Mouse (Mus musculus) midbrain, embryonic 15.5 days (tissue): ENCODE data around the gene Ssr4. TPM values are rescaled to one million over a fixed set of nuclear protein-coding genes. Genes with fewer than 3 reads are reported as not detected.
A peak's percentile ranks its signal among the peaks of the same experiment; 100 is the strongest.

ENCODE experiments used
- ATAC-seq: fragments of 200-750 bp; cut with Nextera tagmentation; replicated peaks from 2 replicates; pipeline ENCODE4 v1.8.0; 2017; ENCODE audit warnings: moderate TSS enrichment
- H3K27ac ChIP-seq: fragments of 300-500 bp; sonication (generic); 2 replicates; pipeline ENCODE4 v1.5.1; 2015; ENCODE audit warnings: mild to moderate bottlenecking, inconsistent platforms
- H3K27me3 ChIP-seq: fragments of 300-500 bp; sonication (generic); replicated peaks from 2 replicates; pipeline ENCODE4 v1.6.1; 2015; ENCODE audit warnings: inconsistent platforms
- H3K36me3 ChIP-seq: fragments of 300-500 bp; sonication (generic); replicated peaks from 2 replicates; pipeline ENCODE4 v1.6.1; 2015; ENCODE audit warnings: inconsistent platforms
- H3K4me1 ChIP-seq: fragments of 300-500 bp; sonication (generic); 2 replicates; pipeline ENCODE4 v1.6.1; 2015; ENCODE audit warnings: inconsistent platforms
- H3K4me2 ChIP-seq: fragments of 300-500 bp; sonication (generic); 2 replicates; pipeline ENCODE4 v1.6.1; 2015; ENCODE audit warnings: inconsistent platforms, mild to moderate bottlenecking, moderate library complexity
- H3K4me3 ChIP-seq: fragments of 300-500 bp; sonication (generic); 2 replicates; pipeline ENCODE4 v1.5.1; 2015; ENCODE audit warnings: mild to moderate bottlenecking, inconsistent platforms
- H3K9ac ChIP-seq: fragments of 300-500 bp; sonication (generic); 2 replicates; pipeline ENCODE4 v1.6.1; 2015; ENCODE audit warnings: mild to moderate bottlenecking, inconsistent platforms
- H3K9me3 ChIP-seq: fragments of 300-500 bp; sonication (generic); 2 replicates; pipeline ENCODE4 v1.6.1; 2016; ENCODE audit warnings: inconsistent platforms
- WGBS: fragments of 180-500 bp; shearing (Covaris S2); methylation state at CpG from one replicate; pipeline ENCODE4 v1.1.7; 2015; ENCODE audit warnings: mixed read lengths; 5-methylcytosine and 5-hydroxymethylcytosine counted together
- polyA plus RNA-seq: library from polyadenylated mRNA; unstranded; fragments of >200 nt; fragmentation: Nextera tagmentation; extraction: Ambion mirVana; gene quantifications from 2 replicates; pipeline ENCODE4 v1.2.1, GENCODE M21; 2015

Gene Ssr4
- polyA plus RNA-seq, 1 experiment from 2014 or later, result 134 TPM

DNA sequence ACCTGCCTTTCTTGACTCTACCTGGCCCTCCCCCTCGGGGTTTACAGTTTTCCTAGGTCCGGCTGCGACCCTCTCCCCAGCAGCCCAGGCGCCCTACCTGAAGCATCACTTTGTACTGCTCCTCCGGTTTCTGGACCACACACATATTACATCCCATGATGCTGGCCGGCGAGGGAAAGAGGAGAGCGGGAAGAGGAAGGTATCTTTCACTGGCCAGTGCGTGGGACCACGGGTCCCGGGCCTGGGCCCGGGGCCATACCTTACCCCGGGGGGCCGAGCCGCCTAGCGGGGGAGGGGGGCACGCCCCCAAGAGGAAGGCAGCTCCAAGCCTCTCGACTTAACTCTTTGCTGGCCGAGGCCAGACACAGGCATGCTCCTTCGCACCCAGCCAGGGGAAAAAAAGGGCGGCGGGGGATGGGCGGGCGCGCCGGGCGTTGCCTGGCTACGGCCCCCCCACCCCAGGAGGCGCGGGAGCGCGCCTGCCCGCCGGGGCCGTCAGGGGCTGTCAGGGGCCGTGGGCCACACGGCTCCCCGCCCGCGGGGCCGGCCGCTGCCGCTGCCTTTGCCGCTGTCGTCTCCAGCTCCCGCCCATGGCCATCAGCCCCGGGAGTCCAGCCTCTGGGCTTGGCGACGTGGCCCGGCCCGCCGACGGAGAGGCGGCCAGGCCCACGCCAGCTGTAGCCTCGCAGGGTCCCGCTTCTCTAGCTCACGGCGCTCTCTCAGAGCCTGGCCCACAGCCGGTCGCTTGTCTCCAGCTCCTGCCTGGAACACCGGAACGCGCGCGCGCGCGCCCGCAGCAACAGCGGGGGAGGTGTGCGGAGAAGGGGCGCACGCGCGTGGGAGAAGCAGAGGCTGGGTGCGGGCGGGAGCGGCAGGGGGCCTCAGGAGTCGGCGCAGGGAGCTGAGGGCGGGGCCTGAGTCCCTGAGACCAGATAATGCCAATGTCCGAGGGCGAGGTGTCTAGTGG is 37.6 kb downstream of the Ssr4 start, which contains the start of gene Pdzd4:
Gene Pdzd4, minus strand, starts transcription at position 785 of the 967 bp plus-strand sequence.
- Histone ChIP-seq H3K9ac (peak within 1 kb of the TSS; percentile 84), H3K4me1 (peaks cover 16% of the 10 kb centered on the region), H3K9me3 (no peaks in the 10 kb centered on the region), H3K4me3 (peak within 1 kb of the TSS; percentile 67), H3K27ac (peak within 1 kb of the TSS; percentile 96), H3K4me2 (peak within 1 kb of the TSS; percentile 58), H3K36me3 (no peaks in the 10 kb centered on the region), H3K27me3 (no peaks in the 10 kb centered on the region)
- peak; percentile 89 for ATAC-seq
- 21% methylated on average over 78 of the region's 84 CpGs for WGBS

GRCm38 (mm10) chrX:73835731-73836130 is 48.9 kb downstream of the Ssr4 start:
- Histone ChIP-seq H3K4me1 (no peaks in the 10 kb centered on the region), H3K4me3 (no peak overlapping the region), H3K27me3 (no peaks in the 10 kb centered on the region), H3K4me2 (no peak overlapping the region), H3K36me3 (no peaks in the 10 kb centered on the region), H3K9me3 (no peaks in the 10 kb centered on the region), H3K9ac (no peak overlapping the region), H3K27ac (no peak overlapping the region)
- ATAC-seq, result no peak
- WGBS, result 96% methylated on average over 1 of the region's 1 CpGs

DNA sequence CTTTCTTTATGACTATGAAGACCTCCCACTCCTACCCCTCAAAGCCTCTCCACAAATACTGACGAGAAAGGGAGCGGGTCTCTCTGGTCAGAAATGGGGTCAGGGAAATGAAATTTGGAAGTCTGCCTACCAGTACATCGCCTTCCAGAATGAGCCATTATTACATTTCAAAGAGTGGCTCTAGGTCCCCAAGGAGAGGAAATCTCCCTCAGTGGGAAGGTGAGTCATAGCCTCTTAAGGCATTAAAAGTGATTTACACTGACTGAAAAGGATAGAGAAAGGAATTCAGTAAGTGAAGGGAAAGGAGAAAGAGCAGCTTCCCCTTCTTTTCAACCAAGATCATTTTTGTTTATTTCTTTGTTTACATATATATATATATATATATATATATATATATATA is 49.9 kb downstream of the Ssr4 start:
- Histone ChIP-seq H3K4me3 (no peak overlapping the region), H3K9ac (no peak overlapping the region), H3K27ac (no peak overlapping the region), H3K9me3 (no peaks in the 10 kb centered on the region), H3K27me3 (no peaks in the 10 kb centered on the region), H3K4me2 (no peak overlapping the region), H3K36me3 (no peaks in the 10 kb centered on the region), H3K4me1 (no peaks in the 10 kb centered on the region)
- ATAC-seq, result no peak
- 84% methylated on average over 3 of the region's 3 CpGs for WGBS

Other genes starting within 250 kb of the Ssr4 start
- 0.43 and 0.46 TPM in 2 replicates for gene Dusp9, start 147.6 kb upstream of the Ssr4 start, polyA plus RNA-seq
- gene Pnck, start 126.9 kb upstream of the Ssr4 start, polyA plus RNA-seq, result 179 and 188 TPM in 2 replicates
- 6.6 and 7.4 TPM in 2 replicates for gene Slc6a8, start 113.9 kb upstream of the Ssr4 start, polyA plus RNA-seq
- 112 and 115 TPM in 2 replicates for gene Bcap31, start 70.9 kb upstream of the Ssr4 start, polyA plus RNA-seq
- gene Abcd1, start 70.4 kb upstream of the Ssr4 start, polyA plus RNA-seq, result 12.8 and 13.5 TPM in 2 replicates
- gene Plxnb3, start 29.9 kb upstream of the Ssr4 start, polyA plus RNA-seq, result 0.23 and 0.35 TPM in 2 replicates
- 1.6 and 2.1 TPM in 2 replicates for gene Srpk3, start 12.6 kb upstream of the Ssr4 start, polyA plus RNA-seq
- 258 and 267 TPM in 2 replicates for gene Idh3g, start 131 bp upstream of the Ssr4 start, polyA plus RNA-seq
- gene Pdzd4, start 37.9 kb downstream of the Ssr4 start, polyA plus RNA-seq, result 5.6 and 5.9 TPM in 2 replicates
- 0.17 and 0.30 TPM in 2 replicates for gene Avpr2, start 105.1 kb downstream of the Ssr4 start, polyA plus RNA-seq
- gene L1cam, start 109.1 kb downstream of the Ssr4 start, polyA plus RNA-seq, result 98.6 and 120 TPM in 2 replicates
- gene Arhgap4, start 134.8 kb downstream of the Ssr4 start, polyA plus RNA-seq, result 4.0 and 4.6 TPM in 2 replicates
- 84.8 and 86.9 TPM in 2 replicates for gene Naa10, start 134.9 kb downstream of the Ssr4 start, polyA plus RNA-seq
- 10.9 and 11.1 TPM in 2 replicates for gene Renbp, start 143.8 kb downstream of the Ssr4 start, polyA plus RNA-seq
- gene Hcfc1, start 179.3 kb downstream of the Ssr4 start, polyA plus RNA-seq, result 52.6 and 54.0 TPM in 2 replicates
- gene Irak1, start 236.9 kb downstream of the Ssr4 start, polyA plus RNA-seq, result 44.0 and 48.7 TPM in 2 replicates